Mouse (Mus musculus) right cerebral cortex, adult 18-20 months (tissue): Measurements from ENCODE around the gene Kcnt1.
"Not testable (repeated sequence)": the region's sequence is repeated elsewhere in the genome, so short reads cannot be mapped to it uniquely, and the experiment has no call there.

Source experiments
- DNase-seq: peaks from one replicate; pipeline ENCODE4 v3.0.0; 2022; ENCODE audit warnings: mixed read lengths

Kcnt1 gene

DNA sequence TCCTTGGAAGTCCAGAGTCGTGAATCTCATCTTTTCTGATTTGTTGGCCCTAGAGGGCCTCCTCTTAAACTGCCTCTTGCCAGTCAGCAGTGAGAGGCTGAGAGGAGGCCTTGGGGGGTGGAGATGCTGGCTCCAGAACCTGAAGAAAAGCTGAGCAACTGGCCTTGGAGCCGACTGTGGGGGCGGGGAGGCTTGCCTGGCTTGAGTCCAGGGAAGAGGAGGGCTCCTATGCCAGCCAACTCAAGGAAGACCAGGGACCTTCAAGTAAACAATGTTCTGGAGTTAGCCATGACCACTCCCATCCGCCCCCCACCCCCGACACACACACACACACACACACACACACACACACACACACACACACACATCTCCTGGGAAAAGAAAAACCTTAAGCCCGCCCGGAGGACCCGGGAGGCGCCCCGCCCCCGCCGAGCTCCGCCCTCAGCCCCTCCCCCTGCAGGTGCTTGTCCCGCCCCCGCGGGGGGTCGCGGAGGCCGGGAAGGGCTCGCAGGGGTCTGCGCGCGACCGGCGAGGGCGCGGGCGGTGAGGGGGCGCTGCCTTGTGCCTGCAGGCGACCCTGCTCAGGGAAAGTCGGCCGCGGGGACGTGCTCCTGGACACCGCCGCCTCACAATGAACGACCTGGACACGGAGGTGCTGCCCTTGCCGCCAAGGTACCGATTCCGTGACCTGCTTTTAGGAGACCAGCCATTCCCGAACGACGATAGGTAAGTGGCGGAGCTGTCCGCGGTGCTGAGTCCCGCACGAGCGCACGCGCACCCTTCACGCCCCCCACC is at the start of gene Kcnt1:
Gene Kcnt1, plus strand, starts transcription at position 398 of the 795 bp plus-strand sequence.
- peak; percentile 65 for DNase-seq

DNA sequence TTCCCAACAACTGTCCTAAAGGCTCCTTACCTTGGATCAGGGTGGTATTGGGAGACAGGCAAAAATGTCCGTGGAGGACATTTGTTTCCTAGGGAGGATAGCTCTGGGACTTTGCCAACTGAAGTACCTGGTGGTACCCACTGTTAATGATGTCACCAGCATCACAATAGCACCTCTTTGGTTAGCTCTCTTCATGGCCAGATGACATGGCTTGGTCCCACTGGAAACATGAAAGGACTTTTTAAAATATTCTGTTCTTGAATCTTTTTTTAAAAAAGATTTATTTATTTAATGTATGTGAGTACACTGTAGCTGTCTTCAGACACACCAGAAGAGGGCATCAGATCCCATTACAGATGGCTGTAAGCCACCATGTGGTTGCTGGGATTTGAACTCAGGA is 47.8 kb upstream of the Kcnt1 start, which contains the start of gene Glt6d1:
Gene Glt6d1, minus strand, starts transcription at position 101 of the 400 bp plus-strand sequence.
- DNase-seq, result not testable (repeated sequence)

- no peak for DNase-seq
Observed at GRCm38 (mm10) chr2:25822806-25823205, 40.7 kb upstream of the Kcnt1 start, which contains the start of gene Lcn9. Gene Lcn9, plus strand, starts transcription at chr2:25823153.

DNA sequence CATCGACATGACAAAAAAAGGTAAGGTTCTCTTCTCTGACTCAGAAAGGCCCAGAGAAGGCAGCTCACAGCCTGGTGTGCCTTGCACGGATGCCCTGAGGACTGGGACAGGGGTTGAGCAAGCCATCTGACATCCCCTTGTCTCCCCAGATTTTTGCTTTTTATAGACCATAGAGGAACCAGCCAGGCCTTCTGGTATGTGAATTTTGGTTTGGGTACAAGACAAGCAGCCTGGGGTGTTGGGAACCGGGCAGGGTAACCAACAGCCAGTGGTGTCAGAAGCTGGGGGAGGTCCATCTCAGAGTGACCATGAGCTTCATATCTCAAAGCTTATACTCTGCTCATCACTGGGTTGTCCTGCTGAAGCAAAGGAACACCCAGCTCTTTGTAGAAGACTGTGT is 38.8 kb upstream of the Kcnt1 start:
- no peak for DNase-seq

- DNase-seq, result no peak
Observed at GRCm38 (mm10) chr2:25828344-25828947, 35.1 kb upstream of the Kcnt1 start.

- DNase-seq, result no peak
Observed at GRCm38 (mm10) chr2:25830786-25831185, 32.7 kb upstream of the Kcnt1 start.

DNA sequence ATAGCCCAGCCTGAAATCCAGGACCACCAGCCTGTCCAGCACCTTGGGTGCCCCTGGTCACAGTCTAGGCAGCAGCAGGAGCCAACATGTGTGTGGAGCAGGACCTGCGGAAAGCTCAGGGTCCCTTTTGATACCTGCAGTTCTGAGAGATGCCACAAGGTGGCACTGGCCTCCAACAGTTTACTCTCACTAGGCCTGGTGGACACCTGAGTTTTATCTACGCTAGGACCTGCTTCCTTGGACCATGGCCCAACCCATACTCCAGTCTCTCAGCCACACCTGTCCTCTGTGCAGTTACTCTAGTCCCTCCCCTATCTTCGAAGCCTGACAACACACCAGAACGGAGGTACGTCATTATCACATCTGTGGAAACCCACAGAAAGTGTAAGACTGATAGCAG is 27.2 kb upstream of the Kcnt1 start:
- DNase-seq, result peak; percentile 76

GRCm38 (mm10) chr2:25842161-25842560 is 21.4 kb upstream of the Kcnt1 start:
- DNase-seq, result peak; percentile 68

- peak; percentile 51 for DNase-seq
Observed at GRCm38 (mm10) chr2:25842758-25843157, 20.8 kb upstream of the Kcnt1 start.

DNA sequence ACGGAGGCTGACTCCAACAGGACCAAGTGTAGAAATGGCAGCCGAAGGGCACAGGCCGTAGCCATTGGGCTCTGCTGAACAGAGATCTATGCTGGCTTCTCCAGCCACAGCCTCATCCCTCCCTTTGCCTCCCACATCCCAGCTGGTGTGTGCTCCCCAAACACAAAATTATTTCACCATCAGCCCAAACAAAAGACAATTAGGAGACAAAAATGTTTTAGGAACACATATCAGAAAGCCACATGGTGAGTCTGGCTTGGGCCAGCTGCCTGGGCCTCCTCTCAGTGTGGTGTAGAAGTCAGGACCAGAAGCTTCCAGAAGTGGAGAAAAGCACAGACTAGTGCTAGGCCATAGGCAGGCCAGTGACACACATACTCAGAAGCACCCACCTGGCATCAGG is 19.4 kb upstream of the Kcnt1 start:
- DNase-seq, result no peak

- DNase-seq, result no peak
Observed at GRCm38 (mm10) chr2:25846516-25846915, 17.0 kb upstream of the Kcnt1 start.

DNA sequence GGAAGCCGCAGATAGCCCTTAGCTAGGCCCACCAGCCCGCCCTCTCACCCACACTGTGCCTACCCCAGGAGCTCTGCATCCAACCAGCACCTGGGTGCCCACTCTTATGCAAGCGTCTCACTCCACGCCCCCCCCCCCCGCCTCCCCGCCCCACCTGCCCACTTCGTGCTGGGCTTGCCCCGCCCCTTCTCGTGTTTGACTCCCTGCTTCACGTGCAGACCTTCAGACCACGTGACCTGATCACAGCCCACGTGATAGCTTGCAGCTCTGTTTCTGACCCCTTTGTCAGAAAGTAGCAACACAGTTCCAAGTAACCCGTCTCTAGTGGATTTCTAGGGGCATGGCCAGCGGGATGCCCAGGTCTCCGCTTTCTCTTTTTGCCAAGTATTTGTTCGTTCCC is 16.3 kb upstream of the Kcnt1 start, which contains the start of gene Sohlh1:
Gene Sohlh1, minus strand, starts transcription at position 23 of the 400 bp plus-strand sequence.
- DNase-seq, result no peak

DNA sequence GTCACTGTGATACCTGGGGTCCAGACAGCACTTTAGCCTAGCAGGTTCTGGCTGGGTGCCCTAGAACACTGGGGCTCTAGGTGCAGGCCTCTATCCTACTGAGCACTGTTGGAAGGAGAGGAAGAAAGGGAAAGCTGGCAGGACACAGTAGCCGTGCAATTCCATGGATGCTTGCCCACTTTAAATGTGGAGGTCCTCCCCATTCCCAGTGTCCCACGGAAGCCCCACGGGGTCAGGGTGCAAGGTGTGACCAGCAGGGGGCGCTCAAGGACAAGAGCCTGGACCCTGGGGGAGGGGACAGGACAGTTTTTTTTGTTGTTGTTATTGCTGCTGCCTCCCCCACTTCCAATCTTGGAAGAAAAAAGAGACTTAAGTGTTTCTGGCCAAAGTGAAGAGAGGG is 13.2 kb upstream of the Kcnt1 start:
- DNase-seq, result peak; percentile 30

- peak; percentile 66 for DNase-seq
Observed at GRCm38 (mm10) chr2:25852626-25853025, 10.9 kb upstream of the Kcnt1 start.

- no peak for DNase-seq
Observed at GRCm38 (mm10) chr2:25853998-25854397, 9.5 kb upstream of the Kcnt1 start.

- no peak for DNase-seq
Observed at GRCm38 (mm10) chr2:25859891-25860290, 3.6 kb upstream of the Kcnt1 start.

- no peak for DNase-seq
Observed at GRCm38 (mm10) chr2:25862038-25862437, 1.5 kb upstream of the Kcnt1 start.

DNA sequence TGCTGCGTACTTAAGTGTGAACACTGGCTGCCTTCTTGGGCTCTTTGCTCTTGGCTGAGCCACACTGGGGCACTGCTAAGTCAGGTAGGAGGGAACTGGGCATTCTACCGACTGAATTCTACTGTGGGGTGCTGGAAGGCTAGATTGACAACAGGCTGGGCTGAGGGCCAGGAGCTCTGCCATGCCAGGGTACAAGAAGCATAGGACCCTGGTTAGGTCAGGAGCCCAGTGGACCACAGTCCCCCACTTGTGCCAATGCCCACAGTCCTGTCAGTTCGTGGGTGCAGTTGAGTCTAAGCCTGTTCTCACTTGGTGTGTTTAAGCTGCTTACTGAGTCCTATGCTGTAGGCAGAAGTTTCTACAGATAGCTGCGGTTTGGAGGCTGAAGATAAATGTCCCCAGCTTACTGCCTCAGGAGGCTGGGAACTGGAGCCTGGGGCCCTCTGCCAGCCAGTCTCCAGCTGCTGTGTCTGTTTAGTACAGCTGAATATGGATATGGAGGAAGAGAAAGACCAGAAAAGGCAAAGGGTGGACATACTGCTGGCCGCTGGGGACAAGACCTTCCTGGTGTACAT is 751 bp upstream of the Kcnt1 start:
- DNase-seq, result peak; percentile 59

GRCm38 (mm10) chr2:25864230-25864629 is 696 bp downstream of the Kcnt1 start:
- DNase-seq, result peak; percentile 30

- DNase-seq, result peak; percentile 83
Observed at GRCm38 (mm10) chr2:25865412-25865811, 1.9 kb downstream of the Kcnt1 start.

DNA sequence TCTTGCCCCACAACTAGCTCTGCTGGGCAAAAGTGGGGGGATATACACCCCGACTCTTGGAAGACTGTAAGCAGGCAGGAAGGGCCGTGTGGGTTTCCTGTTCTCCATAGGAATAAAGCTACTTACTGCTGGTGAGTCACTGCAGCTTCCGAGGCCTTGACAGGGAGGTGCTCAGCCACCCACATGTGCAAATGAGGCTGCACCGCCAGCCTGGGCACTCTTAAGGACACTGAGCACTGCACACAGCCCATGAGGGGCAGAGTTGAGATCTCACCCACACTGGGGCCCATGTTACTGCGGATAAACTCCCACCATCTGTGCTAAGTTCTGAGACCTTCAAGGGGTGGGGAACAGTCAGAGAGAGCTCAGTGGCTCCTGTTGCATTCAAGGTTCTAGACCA is 3.1 kb downstream of the Kcnt1 start:
- DNase-seq, result peak; percentile 82

DNA sequence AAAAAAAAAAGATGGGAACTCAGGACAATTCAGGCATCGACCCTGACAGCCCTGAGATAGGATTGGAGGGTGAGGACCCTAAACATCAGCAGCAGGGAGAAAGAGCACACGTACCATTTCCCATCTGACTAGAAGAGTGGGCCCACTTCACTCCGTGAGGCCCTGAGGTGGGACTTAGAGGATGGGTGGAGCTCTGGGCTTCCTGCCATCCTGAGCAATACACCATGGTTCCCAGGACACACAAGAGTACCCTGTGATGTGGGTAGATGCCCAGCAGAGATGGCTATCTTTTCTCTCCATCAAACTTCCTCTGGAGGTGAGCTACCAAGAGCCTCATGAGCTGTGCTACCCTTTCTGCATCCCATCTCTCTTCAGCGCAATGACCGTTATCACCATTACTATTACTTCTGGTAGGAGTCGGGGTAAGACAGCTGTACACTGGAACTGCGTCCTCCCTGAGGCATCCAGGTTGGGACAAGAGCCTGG is 13.8 kb downstream of the Kcnt1 start:
- DNase-seq, result no peak

GRCm38 (mm10) chr2:25877736-25878268 is 14.3 kb downstream of the Kcnt1 start:
- peak; percentile 64 for DNase-seq
